Mouse (Mus musculus) hindbrain, embryonic 10.5 days (tissue): ENCODE results near the gene Egfl6. TPM values are rescaled to one million over a fixed set of nuclear protein-coding genes. Genes with fewer than 3 reads are reported as not detected.
A peak's percentile ranks its signal among the peaks of the same experiment; 100 is the strongest.

Experiments
- DNase-seq: peaks from one replicate; pipeline ENCODE4 v3.0.0-alpha.2; 2017; ENCODE audit warnings: low spot score
- H3K27ac ChIP-seq: fragments of 300-500 bp; sonication (generic); 2 replicates; pipeline ENCODE4 v1.5.1; 2016; ENCODE audit warnings: mild to moderate bottlenecking, moderate library complexity
- H3K27me3 ChIP-seq: fragments of 300-500 bp; sonication (generic); 2 replicates; pipeline ENCODE4 v1.6.1; 2016; ENCODE audit warnings: mild to moderate bottlenecking; ENCODE audit not compliant: poor library complexity, insufficient read depth, severe bottlenecking
- H3K36me3 ChIP-seq: fragments of 300-500 bp; sonication (generic); 2 replicates; pipeline ENCODE4 v1.6.1; 2016; ENCODE audit warnings: mild to moderate bottlenecking, moderate library complexity
- H3K4me1 ChIP-seq: fragments of 300-500 bp; sonication (generic); replicated peaks from 2 replicates; pipeline ENCODE4 v1.6.1; 2016; ENCODE audit warnings: mild to moderate bottlenecking
- H3K4me3 ChIP-seq: fragments of 300-500 bp; sonication (generic); 2 replicates; pipeline ENCODE4 v1.5.1; 2016; ENCODE audit warnings: mild to moderate bottlenecking, moderate library complexity
- H3K9me3 ChIP-seq: fragments of 300-500 bp; sonication (generic); 2 replicates; pipeline ENCODE4 v1.6.1; 2016; ENCODE audit warnings: mild to moderate bottlenecking, moderate library complexity
- WGBS: fragments of 180-500 bp; shearing (Covaris S2); methylation state at CpG from one replicate; pipeline ENCODE4 v1.1.7; 2016; 5-methylcytosine and 5-hydroxymethylcytosine counted together
- polyA plus RNA-seq: library from polyadenylated mRNA; unstranded; fragments of >200 nt; fragmentation: Nextera tagmentation; extraction: Ambion mirVana; gene quantifications from 2 replicates; pipeline ENCODE4 v1.2.1, GENCODE M21; 2016

The Egfl6 gene
- polyA plus RNA-seq: 3.2 and 3.9 TPM in 2 replicates

GRCm38 (mm10) chrX:166584947-166585824, at the start of gene Egfl6:
TSS of gene Egfl6 (minus strand) at chrX:166585720.
- peak within 1 kb of the TSS; percentile 40; the same call in 1 of the 2 replicates for H3K27ac ChIP-seq
- peak within 1 kb of the TSS; percentile 52 for H3K4me3 ChIP-seq
- peaks cover 10% of the 10 kb centered on the region; the same call in 1 of the 2 replicates for H3K4me1 ChIP-seq
- H3K36me3 ChIP-seq: no peaks in the 10 kb centered on the region
- no peaks in the 10 kb centered on the region for H3K9me3 ChIP-seq
- WGBS: 15% methylated on average over 38 of the region's 39 CpGs
- H3K27me3 ChIP-seq: peaks cover 89% of the 10 kb centered on the region
- peak; percentile 12 for DNase-seq

DNA sequence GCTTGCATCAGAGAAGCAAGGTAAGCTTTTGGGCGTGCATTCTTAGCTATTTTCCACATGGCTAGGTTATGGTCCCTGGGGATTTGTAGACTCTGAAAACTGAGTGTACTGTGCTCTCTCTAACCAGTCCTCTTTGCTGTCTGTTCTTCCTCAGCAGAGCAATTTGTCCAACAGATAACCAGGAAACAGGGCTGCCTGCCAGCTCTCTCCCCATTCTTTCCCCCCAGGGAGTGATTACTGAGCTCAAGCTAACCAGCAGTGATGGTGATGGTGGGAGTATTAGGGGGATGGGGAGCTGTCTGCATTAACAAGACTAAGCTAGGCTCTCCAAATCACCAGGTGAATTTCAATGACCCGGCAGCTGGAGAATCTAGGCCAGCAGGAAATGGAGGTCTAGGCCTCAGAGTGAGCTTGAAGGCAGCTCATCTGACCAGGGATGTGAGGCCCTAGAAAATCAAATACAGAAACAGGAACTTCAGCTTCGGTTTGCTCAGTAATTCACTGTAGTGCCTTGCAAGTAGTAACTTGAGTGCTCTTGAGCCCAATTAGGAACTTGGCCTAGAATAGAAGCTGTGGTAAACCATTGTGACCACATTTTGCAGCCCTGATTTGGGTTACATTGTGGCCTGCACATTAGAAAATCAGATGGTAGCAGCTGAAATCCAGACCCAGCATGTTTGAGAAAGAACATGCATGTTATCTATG, 41.5 kb upstream of the Egfl6 start:
- 66% methylated on average over 3 of the region's 3 CpGs for WGBS
- Histone ChIP-seq H3K4me1 (no peaks in the 10 kb centered on the region), H3K36me3 (no peaks in the 10 kb centered on the region), H3K4me3 (no peak overlapping the region), H3K9me3 (no peaks in the 10 kb centered on the region), H3K27ac (no peak overlapping the region), H3K27me3 (peaks cover 51% of the 10 kb centered on the region)
- DNase-seq: no peak

DNA sequence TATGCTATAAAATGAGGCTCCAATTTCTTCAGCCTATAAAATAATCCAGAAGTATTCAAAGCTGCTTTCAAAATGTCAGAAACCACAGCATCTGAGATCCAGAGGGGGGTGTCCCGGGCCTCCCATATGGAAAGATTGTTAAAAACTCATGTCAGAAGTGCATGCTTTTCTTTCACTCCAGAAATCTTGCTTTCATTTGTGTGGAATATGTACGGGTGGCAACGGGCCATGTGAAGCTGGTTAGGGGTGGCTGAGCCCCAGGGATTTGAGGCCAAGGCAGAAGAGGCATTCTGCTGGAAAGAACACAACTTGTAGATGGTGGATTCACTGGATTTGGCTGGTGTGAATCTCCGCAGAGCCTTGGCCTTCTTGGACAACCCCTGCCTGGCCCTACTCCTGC, 40.7 kb upstream of the Egfl6 start:
- Histone ChIP-seq H3K4me1 (no peaks in the 10 kb centered on the region; the same call in 1 of the 2 replicates), H3K9me3 (no peaks in the 10 kb centered on the region), H3K27ac (no peak overlapping the region), H3K27me3 (peaks cover 56% of the 10 kb centered on the region), H3K36me3 (no peaks in the 10 kb centered on the region), H3K4me3 (no peak overlapping the region)
- WGBS: 87% methylated on average over 4 of the region's 4 CpGs
- no peak for DNase-seq

DNA sequence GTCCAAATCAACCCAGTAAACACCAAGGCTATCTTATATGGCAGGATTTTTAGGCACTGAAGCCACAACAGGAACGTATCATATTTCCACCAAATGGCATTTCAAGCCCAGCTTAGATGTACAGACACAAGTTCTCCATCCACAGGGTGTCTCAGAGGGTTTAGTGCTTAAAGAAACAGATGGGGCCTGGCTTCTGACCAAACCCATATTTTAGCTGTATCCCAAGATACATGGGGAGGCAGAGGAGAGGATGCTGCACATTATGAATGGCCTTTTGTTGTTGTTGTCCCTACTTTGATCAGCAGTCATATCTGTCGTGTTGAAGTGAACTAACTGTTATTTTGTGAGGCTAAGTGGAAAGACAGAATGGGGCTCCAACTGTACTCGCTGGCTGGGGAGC, 37.7 kb upstream of the Egfl6 start:
- Histone ChIP-seq H3K4me3 (no peak overlapping the region), H3K27me3 (peaks cover 65% of the 10 kb centered on the region), H3K36me3 (no peaks in the 10 kb centered on the region), H3K4me1 (no peaks in the 10 kb centered on the region; the same call in 1 of the 2 replicates), H3K9me3 (no peaks in the 10 kb centered on the region), H3K27ac (no peak overlapping the region)
- DNase-seq: no peak
- WGBS: 75% methylated on average over 3 of the region's 3 CpGs

- H3K27me3 ChIP-seq: peaks cover 60% of the 10 kb centered on the region
- no peak for DNase-seq
- 71% methylated on average over 9 of the region's 9 CpGs for WGBS
Observed at GRCm38 (mm10) chrX:166621560-166622301, 36.2 kb upstream of the Egfl6 start.

DNA sequence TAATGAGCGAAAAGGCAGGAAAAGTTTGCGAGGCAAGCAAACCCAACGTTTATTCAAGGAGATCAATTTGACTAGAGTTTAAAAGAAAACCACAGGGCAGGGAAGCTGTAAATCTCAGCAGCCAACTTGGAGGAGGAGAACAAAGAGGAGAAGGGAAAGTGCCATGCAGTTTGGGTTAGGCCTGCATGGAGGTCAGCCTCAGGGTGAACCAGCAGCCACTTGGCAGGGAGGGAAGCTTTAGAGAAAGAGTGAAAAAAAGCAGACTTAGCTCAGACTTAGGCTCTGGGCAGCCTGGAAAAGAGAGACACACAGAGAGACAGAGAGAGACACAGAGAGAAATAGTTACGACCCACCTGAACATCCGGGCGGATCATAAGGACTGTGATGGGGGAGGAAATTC, 35.4 kb upstream of the Egfl6 start:
- no peak overlapping the region for H3K4me3 ChIP-seq
- DNase-seq: no peak
- no peaks in the 10 kb centered on the region; the same call in 1 of the 2 replicates for H3K4me1 ChIP-seq
- H3K9me3 ChIP-seq: no peaks in the 10 kb centered on the region
- WGBS: 84% methylated on average over 6 of the region's 6 CpGs
- no peak overlapping the region for H3K27ac ChIP-seq
- no peaks in the 10 kb centered on the region for H3K36me3 ChIP-seq
- H3K27me3 ChIP-seq: peaks cover 58% of the 10 kb centered on the region

More at GRCm38 (mm10) chrX:166621560-166622301, 36.2 kb upstream of the Egfl6 start:
- Histone ChIP-seq H3K4me3 (no peak overlapping the region), H3K27ac (no peak overlapping the region), H3K4me1 (no peaks in the 10 kb centered on the region; the same call in 1 of the 2 replicates), H3K36me3 (no peaks in the 10 kb centered on the region), H3K9me3 (no peaks in the 10 kb centered on the region)

DNA sequence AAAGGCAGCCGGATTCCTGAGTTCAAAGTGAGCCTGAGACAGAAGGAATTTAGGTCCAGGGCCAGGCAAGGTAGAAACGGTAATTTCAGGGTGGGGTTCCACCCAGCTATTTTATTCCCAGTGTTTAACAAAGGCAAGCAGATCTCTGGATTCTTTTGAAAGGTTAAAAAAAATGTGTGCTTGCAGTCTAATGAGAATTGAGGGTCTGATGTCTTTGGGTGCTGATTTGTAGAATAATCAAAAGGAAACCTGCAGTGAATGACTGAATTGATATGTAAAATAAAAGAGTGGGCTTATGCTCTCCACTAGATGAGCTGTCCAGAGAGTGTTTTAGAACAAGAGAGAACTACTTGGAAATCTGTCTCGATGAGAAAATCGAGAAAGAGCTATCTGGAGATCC, 33.6 kb upstream of the Egfl6 start:
- no peaks in the 10 kb centered on the region; the same call in 1 of the 2 replicates for H3K4me1 ChIP-seq
- peaks cover 62% of the 10 kb centered on the region for H3K27me3 ChIP-seq
- 83% methylated on average over 4 of the region's 4 CpGs for WGBS
- H3K4me3 ChIP-seq: no peak overlapping the region
- H3K36me3 ChIP-seq: no peaks in the 10 kb centered on the region
- H3K27ac ChIP-seq: no peak overlapping the region
- no peak for DNase-seq
- no peaks in the 10 kb centered on the region for H3K9me3 ChIP-seq

DNA sequence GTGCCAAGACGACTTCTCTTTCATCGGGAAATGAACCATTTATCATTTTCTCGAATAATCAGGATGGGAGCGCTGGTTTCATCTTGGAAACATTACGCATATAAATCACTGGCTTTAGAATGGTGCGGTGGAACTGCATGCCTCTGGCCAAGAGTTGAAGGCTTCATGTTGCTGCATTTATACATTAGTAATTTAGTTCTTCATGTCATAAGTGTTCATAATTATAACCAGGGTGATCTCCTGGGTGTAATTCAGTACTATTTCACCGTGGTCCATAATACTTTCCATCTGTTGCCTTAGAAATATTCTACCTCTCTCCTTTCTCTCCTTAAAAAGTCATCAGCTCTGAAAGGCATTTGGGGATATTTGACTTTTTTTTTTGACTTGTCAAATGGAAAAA, 29.7 kb upstream of the Egfl6 start:
- Histone ChIP-seq H3K27ac (no peak overlapping the region), H3K27me3 (peaks cover 44% of the 10 kb centered on the region), H3K4me1 (no peaks in the 10 kb centered on the region), H3K36me3 (no peaks in the 10 kb centered on the region), H3K4me3 (no peak overlapping the region), H3K9me3 (no peaks in the 10 kb centered on the region)
- 78% methylated on average over 7 of the region's 7 CpGs for WGBS
- no peak for DNase-seq

- Histone ChIP-seq H3K27me3 (peaks cover 30% of the 10 kb centered on the region), H3K9me3 (no peaks in the 10 kb centered on the region), H3K27ac (no peak overlapping the region), H3K4me1 (no peaks in the 10 kb centered on the region), H3K36me3 (no peaks in the 10 kb centered on the region), H3K4me3 (no peak overlapping the region)
- no peak for DNase-seq
- 68% methylated on average over 1 of the region's 1 CpGs for WGBS
Observed at GRCm38 (mm10) chrX:166576111-166576510, 9.4 kb downstream of the Egfl6 start.

DNA sequence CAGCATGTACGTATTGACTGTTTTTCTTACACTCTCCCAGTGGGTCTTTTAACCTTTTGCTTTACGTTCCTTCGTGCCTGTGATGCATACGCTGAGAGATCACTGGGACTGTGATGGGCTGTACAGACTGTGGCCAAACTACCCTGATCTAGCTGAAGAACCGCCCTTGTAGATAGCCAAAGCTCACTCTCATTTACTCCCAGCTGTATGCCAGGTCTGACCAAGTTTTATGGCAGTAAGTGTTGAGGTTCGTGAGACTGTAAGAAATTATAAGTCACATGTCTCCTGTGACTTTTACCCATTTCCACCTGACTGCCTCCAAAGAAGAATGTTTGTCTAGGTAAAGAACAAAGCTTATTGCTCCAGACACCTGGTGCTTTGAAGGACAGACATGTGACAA, 19.5 kb downstream of the Egfl6 start:
- H3K27ac ChIP-seq: no peak overlapping the region
- H3K27me3 ChIP-seq: peaks cover 14% of the 10 kb centered on the region; the same call in 1 of the 2 replicates
- H3K4me3 ChIP-seq: no peak overlapping the region
- 85% methylated on average over 6 of the region's 6 CpGs for WGBS
- no peaks in the 10 kb centered on the region for H3K9me3 ChIP-seq
- no peaks in the 10 kb centered on the region for H3K36me3 ChIP-seq
- DNase-seq: no peak
- no peaks in the 10 kb centered on the region for H3K4me1 ChIP-seq

DNA sequence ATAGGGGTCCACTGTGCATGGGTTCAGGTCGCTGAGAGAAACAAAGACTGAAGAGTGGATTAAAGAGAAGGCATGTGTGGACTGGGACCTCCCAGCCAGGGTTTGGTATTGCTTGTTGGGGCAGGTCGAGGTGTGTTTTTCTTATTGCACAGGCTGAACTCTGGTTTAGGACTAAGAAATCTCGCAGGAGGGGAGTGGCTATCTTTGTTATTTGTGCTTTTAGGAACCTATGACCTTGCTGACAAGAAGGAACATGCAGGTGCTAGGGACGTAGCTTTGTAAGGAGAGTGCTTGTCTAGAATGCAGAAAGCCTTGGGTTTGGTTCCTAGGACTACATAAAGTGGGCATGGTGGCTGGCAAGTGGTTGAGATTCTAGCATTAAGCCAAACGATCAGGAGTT, 20.1 kb downstream of the Egfl6 start:
- no peak overlapping the region for H3K27ac ChIP-seq
- H3K27me3 ChIP-seq: peaks cover 14% of the 10 kb centered on the region; the same call in 1 of the 2 replicates
- no peak for DNase-seq
- H3K9me3 ChIP-seq: no peaks in the 10 kb centered on the region
- WGBS: 75% methylated on average over 5 of the region's 5 CpGs
- no peaks in the 10 kb centered on the region for H3K36me3 ChIP-seq
- H3K4me1 ChIP-seq: no peaks in the 10 kb centered on the region
- H3K4me3 ChIP-seq: no peak overlapping the region

DNA sequence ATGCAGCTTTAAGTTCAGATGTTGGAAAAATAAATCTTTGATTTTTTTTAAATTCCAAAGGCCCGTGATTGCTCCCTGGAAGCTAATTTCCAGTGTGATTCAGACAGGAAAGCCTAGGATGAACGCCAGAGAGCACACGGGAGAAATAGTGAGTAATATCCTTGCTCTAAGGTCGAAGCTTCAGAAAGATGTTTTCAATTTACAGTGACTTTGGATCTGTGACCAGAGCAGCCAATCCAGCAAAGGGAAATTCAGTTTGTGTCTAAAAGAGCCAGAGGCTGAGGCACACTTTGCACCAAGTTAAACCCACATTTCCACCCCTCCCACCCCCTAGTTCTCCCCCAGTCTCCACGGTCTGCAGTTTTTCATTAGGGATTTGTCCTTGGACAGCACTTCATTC, 20.6 kb downstream of the Egfl6 start:
- H3K9me3 ChIP-seq: no peaks in the 10 kb centered on the region
- H3K27me3 ChIP-seq: peaks cover 14% of the 10 kb centered on the region
- H3K27ac ChIP-seq: no peak overlapping the region
- 73% methylated on average over 5 of the region's 5 CpGs for WGBS
- DNase-seq: no peak
- no peak overlapping the region for H3K4me3 ChIP-seq
- no peaks in the 10 kb centered on the region for H3K36me3 ChIP-seq
- H3K4me1 ChIP-seq: no peaks in the 10 kb centered on the region
